Mouse (Mus musculus): Measurements from ENCODE around the gene Ptprs. TPM values are rescaled to one million over a fixed set of nuclear protein-coding genes. Genes with fewer than 3 reads are reported as not detected.
A peak's percentile ranks its signal among the peaks of the same experiment; 100 is the strongest.

Gene Ptprs
- polyA plus RNA-seq, 1 experiment from 2014 or later, result 276 TPM

DNA sequence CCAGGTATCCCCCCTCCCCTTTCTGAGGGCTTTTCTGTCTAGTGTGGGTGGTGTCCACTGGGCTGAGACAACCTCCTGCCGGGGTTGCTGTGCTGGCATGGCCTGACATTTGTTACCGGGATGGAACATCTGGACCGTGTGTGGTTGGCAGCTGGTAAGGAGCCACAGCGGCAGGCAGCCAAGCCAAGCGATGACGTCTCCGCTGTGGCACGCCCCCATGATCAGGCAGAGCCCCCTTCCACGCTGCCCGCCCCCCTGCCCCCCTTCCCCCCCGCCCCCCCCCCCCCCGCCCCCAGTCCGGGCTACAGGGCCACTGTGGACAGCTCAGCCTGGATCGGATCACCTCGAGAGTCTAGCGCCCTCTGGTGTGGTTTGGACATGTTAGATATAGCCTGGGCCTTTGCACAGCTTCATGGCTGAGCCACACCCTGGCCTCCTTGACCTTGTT lies 11.2 kb upstream of the Ptprs start:
- WGBS, result 0% methylated on average over 8 of the region's 16 CpGs
- H3K27me3 ChIP-seq, result no peaks in the 10 kb centered on the region
- H3K4me3 ChIP-seq, result no peak overlapping the region
- peak; percentile 85 for ATAC-seq
- peak overlapping the region; percentile 88 for H3K27ac ChIP-seq
- no peak overlapping the region for H3K9ac ChIP-seq
- H3K36me3 ChIP-seq (ENCODE audit: poor library complexity, severe bottlenecking), result no peaks in the 10 kb centered on the region
- 0 out of 2 replicates have a peak, but pooled peaks cover under 1% of the 10 kb centered on the region for H3K9me3 ChIP-seq (replicated peaks)
- peak overlapping the region; percentile 31 for H3K4me2 ChIP-seq
- H3K4me1 ChIP-seq, result peaks cover 47% of the 10 kb centered on the region

DNA sequence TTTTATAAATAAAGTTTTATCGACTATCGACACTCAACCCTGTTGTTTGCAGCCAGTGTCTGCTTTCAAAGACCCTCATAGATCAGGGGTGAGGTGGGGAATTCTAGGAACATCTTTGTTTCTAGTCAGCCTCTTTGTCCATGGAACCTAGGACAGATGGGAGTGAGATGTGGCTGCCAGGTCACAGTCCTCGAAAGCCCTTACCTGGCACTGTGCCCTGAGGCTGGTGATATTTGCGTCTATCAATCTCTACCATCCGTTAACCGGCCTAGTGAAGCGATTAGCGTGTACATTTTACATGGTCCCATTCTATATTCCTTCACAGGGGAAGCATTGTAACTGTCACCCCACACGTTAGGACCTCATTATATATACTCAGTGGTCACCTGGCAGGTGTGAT lies 9.6 kb upstream of the Ptprs start:
- ATAC-seq, result no peak
- Histone ChIP-seq H3K36me3 (ENCODE audit: poor library complexity, severe bottlenecking) (no peaks in the 10 kb centered on the region), H3K4me3 (no peak overlapping the region), H3K27me3 (no peaks in the 10 kb centered on the region), H3K4me2 (no peak overlapping the region), H3K27ac (0 out of 2 replicates have a peak overlapping the region, but pooled peaks have one; percentile 88), H3K9me3 (replicated peaks) (no peaks in the 10 kb centered on the region), H3K4me1 (peaks cover 47% of the 10 kb centered on the region), H3K9ac (no peak overlapping the region)
- 88% methylated on average over 9 of the region's 9 CpGs for WGBS

GRCm38 (mm10) chr17:56485118-56485517 lies 8.8 kb upstream of the Ptprs start:
- H3K27ac ChIP-seq, result peak overlapping the region; percentile 37
- no peaks in the 10 kb centered on the region for H3K9me3 ChIP-seq (replicated peaks)

DNA sequence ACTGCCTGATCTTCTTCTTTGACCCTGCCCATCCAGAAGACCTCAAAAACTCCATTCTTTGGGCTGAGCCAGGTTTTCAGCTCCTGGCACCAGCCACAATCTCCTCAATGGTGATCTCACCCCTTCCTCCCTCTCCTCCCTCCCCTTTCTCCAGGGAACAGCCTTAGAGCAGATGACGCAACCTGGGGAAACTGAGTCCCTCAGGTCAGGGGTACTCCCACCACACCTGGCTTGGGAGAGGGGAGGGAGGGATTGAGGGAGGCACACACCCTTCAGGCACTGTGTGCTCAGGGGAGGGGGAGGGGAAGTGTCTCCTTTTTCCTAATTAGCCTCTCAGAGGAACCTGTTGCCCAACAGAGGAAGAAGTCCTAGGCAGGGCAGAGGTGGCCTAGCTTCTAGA lies 6.4 kb upstream of the Ptprs start:
- no peak overlapping the region for H3K27ac ChIP-seq
- peaks cover 26% of the 10 kb centered on the region for H3K4me1 ChIP-seq
- no peaks in the 10 kb centered on the region for H3K9me3 ChIP-seq (replicated peaks)
- no peak for ATAC-seq
- no peaks in the 10 kb centered on the region for H3K27me3 ChIP-seq
- no peak overlapping the region for H3K4me2 ChIP-seq
- no peaks in the 10 kb centered on the region for H3K36me3 ChIP-seq (ENCODE audit: poor library complexity, severe bottlenecking)
- H3K9ac ChIP-seq, result no peak overlapping the region
- no peak overlapping the region for H3K4me3 ChIP-seq
- 90% methylated on average over 1 of the region's 1 CpGs for WGBS

More at GRCm38 (mm10) chr17:56485118-56485517, 8.8 kb upstream of the Ptprs start:
- Histone ChIP-seq H3K4me3 (no peak overlapping the region), H3K27me3 (no peaks in the 10 kb centered on the region), H3K36me3 (ENCODE audit: poor library complexity, severe bottlenecking) (no peaks in the 10 kb centered on the region), H3K4me2 (no peak overlapping the region), H3K4me1 (peaks cover 41% of the 10 kb centered on the region), H3K9ac (no peak overlapping the region)
- 53% methylated on average over 6 of the region's 9 CpGs for WGBS
- no peak for ATAC-seq

DNA sequence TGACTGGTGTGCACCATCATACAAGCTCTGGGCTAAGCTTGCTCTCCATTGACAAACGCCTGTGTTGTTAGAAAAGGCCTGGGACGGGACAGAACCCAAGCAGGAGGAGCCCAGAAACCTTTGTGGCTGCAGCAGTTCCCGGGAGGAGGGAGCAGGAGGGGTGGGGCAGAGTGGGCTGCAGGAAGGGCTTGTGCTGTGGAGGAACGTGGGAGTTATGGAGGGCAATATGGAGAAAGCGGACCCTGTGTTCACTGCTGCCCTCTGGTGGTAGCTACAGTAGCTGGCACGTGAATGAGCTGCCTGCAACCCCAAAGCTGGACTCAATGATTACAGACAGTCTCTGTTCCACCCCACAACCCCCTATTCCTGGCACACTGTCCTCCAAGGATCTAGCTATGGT lies 3.1 kb upstream of the Ptprs start:
- Histone ChIP-seq H3K27ac (no peak overlapping the region), H3K9ac (no peak overlapping the region), H3K4me3 (no peak overlapping the region), H3K27me3 (no peaks in the 10 kb centered on the region), H3K36me3 (ENCODE audit: poor library complexity, severe bottlenecking) (no peaks in the 10 kb centered on the region), H3K4me1 (peaks cover 1% of the 10 kb centered on the region), H3K4me2 (no peak overlapping the region), H3K9me3 (replicated peaks) (no peaks in the 10 kb centered on the region)
- ATAC-seq, result no peak
- WGBS, result 9% methylated on average over 6 of the region's 6 CpGs

DNA sequence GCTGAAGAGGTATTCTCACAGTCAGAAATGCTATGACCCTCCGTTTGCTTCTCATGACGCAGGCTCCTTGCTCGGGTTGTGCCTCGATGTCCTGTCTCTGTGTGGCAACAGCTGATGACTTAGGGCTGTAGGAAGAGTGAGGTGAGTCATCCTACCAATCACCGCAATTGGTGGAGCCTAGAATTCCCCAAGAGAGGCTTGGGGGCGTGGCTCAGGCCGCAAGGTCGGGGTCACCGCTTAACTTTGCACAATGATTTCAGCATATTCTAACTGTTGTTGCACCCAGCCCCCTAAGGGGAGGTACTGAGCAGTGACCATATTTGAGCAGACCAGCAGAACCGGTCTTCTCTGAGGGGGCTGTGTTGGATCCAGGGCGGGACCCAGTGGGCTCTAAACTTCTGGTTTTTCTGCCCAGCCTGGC lies 1.9 kb upstream of the Ptprs start:
- no peaks in the 10 kb centered on the region for H3K9me3 ChIP-seq (replicated peaks)
- H3K27ac ChIP-seq, result no peak overlapping the region
- H3K36me3 ChIP-seq (ENCODE audit: poor library complexity, severe bottlenecking), result no peaks in the 10 kb centered on the region
- no peak overlapping the region for H3K4me2 ChIP-seq
- no peaks in the 10 kb centered on the region for H3K27me3 ChIP-seq
- H3K4me1 ChIP-seq, result peaks cover 13% of the 10 kb centered on the region
- no peak overlapping the region for H3K9ac ChIP-seq
- H3K4me3 ChIP-seq, result no peak overlapping the region
- ATAC-seq, result no peak
- 75% methylated on average over 11 of the region's 11 CpGs for WGBS

- Histone ChIP-seq H3K4me2 (no peak overlapping the region), H3K27me3 (no peaks in the 10 kb centered on the region), H3K4me3 (no peak overlapping the region), H3K4me1 (peaks cover 22% of the 10 kb centered on the region), H3K9me3 (replicated peaks) (no peaks in the 10 kb centered on the region), H3K27ac (no peak overlapping the region), H3K9ac (no peak overlapping the region), H3K36me3 (ENCODE audit: poor library complexity, severe bottlenecking) (no peaks in the 10 kb centered on the region)
- no peak for ATAC-seq
- WGBS, result 93% methylated on average over 19 of the region's 19 CpGs
These were observed 1.0 kb upstream of the Ptprs start for GRCm38 (mm10) chr17:56477191-56477818.

- no peaks in the 10 kb centered on the region for H3K36me3 ChIP-seq (ENCODE audit: poor library complexity, severe bottlenecking)
- H3K4me1 ChIP-seq, result peaks cover 37% of the 10 kb centered on the region
- under 1% methylated on average over 63 of the region's 66 CpGs for WGBS
- peak overlapping the region; percentile 97 for H3K27ac ChIP-seq
- no peaks in the 10 kb centered on the region for H3K27me3 ChIP-seq
- peak; percentile 31 for ATAC-seq
- no peaks in the 10 kb centered on the region for H3K9me3 ChIP-seq (replicated peaks)
- H3K4me3 ChIP-seq, result peak overlapping the region; percentile 87
- peak overlapping the region; percentile 98 for H3K9ac ChIP-seq
- H3K4me2 ChIP-seq, result peak overlapping the region; percentile 99
These were observed 490 bp downstream of the Ptprs start for GRCm38 (mm10) chr17:56475584-56476401.

DNA sequence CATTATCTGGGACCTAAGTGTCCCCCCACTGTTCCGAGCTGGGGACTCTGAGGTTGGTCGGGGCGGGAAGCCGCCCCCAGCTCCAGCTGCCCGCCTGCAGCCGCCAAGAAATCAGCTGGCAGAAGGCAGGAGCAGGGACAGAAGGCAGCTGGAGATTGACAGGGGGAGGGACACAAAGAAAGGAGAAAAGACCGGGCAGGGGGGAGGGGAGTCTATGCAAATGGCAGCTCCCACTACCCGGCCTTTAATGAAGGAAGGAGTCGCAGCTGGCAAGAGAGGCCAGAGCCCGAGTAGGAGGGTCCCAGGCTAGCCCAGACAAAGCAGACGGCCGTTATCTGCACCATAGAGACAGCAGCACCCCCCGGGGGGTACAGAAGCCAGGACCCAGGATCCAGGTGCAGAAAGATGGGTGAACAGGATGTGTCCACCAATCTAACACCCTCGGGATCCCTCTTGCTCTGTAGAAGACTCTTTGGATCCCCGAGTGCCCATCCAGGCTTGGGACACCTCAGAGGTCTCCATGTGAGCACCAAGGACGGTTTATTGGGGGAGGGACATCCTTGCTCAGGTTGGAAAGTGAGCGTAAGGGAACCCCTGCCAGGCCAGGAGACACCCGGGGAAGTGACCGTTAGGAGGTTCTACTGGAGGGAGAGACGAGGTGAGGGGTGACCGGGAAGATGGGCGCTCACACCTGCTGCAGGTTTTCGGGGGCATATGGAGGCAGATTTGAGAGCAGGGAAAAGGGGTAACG lies 1.3 kb downstream of the Ptprs start:
- Histone ChIP-seq H3K4me3 (peak overlapping the region; percentile 87), H3K9me3 (replicated peaks) (no peaks in the 10 kb centered on the region), H3K36me3 (ENCODE audit: poor library complexity, severe bottlenecking) (no peaks in the 10 kb centered on the region; the same call in 1 of the 2 replicates), H3K27me3 (no peaks in the 10 kb centered on the region), H3K27ac (peak overlapping the region; percentile 97), H3K4me2 (peak overlapping the region; percentile 99), H3K4me1 (peaks cover 45% of the 10 kb centered on the region), H3K9ac (peak overlapping the region; percentile 98)
- peak; percentile 41 for ATAC-seq
- 0% methylated on average over 24 of the region's 24 CpGs for WGBS

GRCm38 (mm10) chr17:56474311-56474830 lies 1.9 kb downstream of the Ptprs start:
- Histone ChIP-seq H3K27me3 (no peaks in the 10 kb centered on the region), H3K36me3 (ENCODE audit: poor library complexity, severe bottlenecking) (peaks cover 4% of the 10 kb centered on the region; the same call in 1 of the 2 replicates), H3K9ac (peak overlapping the region; percentile 98), H3K4me3 (peak overlapping the region; percentile 87), H3K9me3 (replicated peaks) (no peaks in the 10 kb centered on the region), H3K4me1 (peaks cover 51% of the 10 kb centered on the region), H3K27ac (peak overlapping the region; percentile 97), H3K4me2 (peak overlapping the region; percentile 99)
- ATAC-seq, result no peak
- WGBS, result 2% methylated on average over 32 of the region's 32 CpGs

GRCm38 (mm10) chr17:56473611-56473905 lies 2.7 kb downstream of the Ptprs start:
- peaks cover 10% of the 10 kb centered on the region for H3K36me3 ChIP-seq (ENCODE audit: poor library complexity, severe bottlenecking)
- no peaks in the 10 kb centered on the region for H3K27me3 ChIP-seq
- H3K4me2 ChIP-seq, result peak overlapping the region; percentile 99
- H3K9me3 ChIP-seq (replicated peaks), result no peaks in the 10 kb centered on the region
- peaks cover 59% of the 10 kb centered on the region for H3K4me1 ChIP-seq
- ATAC-seq, result no peak
- H3K27ac ChIP-seq, result peak overlapping the region; percentile 97
- 6% methylated on average over 11 of the region's 11 CpGs for WGBS
- peak overlapping the region; percentile 98 for H3K9ac ChIP-seq
- H3K4me3 ChIP-seq, result peak overlapping the region; percentile 87
